Mouse (Mus musculus): ENCODE data around the gene Myo5a.
A peak's percentile ranks its signal among the peaks of the same experiment; 100 is the strongest.

Myo5a gene

DNA sequence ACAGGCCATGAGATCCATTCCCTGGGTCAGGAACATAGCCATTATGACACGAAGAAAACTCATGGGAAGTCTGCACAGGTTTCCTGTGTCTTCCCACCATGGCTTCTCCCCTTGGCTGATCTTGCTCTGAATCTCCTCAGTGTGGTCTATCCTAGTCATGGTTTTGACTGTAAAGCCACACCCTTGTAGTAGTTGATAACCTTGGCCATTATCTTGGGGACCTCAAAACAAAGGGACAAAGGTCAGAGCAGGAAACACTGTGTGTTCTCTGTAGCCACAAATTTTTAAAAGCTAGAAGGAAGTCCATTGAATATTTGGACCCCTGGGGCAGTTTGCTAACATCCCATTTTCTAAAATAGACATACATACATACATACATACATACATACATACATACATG, 177.5 kb downstream of the Myo5a start:
- no peak for DNase-seq (ENCODE audit: low spot score in 2 of 2)

DNA sequence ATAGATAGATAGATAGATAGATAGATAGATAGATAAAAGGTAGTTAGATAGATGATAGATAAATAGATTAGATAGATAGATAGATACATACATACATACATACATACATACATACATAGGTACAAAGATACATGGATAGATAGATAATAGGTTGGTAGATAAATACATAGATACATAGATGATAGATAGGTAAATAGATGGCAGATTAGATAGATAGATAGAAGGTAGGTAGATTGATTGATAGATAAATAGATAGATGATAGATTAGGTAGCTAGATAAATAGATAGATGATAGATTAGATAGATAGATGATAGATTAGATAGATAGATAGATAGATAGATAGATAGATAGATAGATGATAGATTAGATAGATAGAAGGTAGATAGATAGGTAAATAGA, 178.1 kb downstream of the Myo5a start:
- no peak for DNase-seq (ENCODE audit: low spot score in 2 of 2)

DNA sequence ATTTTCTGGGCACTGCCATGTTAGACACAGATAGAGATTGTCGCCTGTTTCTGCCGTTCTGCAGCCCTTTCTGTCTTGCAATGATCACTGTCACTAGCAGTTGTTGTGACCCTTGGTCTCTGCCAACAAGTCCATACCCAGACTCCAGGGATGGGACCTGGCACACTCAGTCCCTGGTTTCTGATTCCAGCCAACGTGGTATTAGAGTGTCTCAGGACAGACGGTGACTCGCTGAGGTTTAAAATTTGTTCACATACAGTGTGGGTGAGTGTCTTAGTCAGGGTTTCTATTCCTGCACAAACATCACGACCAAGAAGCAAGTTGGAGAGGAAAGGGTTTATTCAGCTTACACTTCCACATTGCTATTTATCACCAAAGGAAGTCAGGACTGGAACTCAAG, 182.3 kb downstream of the Myo5a start:
- DNase-seq (ENCODE audit: low spot score in 2 of 2), result peak; percentile 48 to 64

DNA sequence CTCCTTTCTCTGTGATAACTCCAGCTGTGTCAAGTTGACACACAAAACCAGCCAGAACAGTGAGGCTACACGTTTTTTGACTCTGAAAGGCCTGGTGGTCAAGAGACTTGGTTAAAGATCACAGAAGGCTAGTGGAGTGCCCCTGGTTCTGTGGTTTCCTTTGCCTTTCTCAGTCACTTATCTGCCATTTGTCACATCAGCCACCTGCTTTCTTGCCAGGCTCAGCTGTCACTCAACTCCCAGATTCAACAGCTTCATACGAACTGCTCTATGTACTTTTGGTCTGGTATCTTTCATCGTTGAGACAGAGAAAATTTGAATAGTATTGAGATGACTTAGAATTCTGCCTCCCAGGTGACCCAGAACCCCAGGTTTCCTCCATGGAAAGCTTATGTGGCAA, 183.0 kb downstream of the Myo5a start:
- peak in 1 of 2 experiments; percentile 20 for DNase-seq (ENCODE audit: low spot score in 2 of 2)

DNA sequence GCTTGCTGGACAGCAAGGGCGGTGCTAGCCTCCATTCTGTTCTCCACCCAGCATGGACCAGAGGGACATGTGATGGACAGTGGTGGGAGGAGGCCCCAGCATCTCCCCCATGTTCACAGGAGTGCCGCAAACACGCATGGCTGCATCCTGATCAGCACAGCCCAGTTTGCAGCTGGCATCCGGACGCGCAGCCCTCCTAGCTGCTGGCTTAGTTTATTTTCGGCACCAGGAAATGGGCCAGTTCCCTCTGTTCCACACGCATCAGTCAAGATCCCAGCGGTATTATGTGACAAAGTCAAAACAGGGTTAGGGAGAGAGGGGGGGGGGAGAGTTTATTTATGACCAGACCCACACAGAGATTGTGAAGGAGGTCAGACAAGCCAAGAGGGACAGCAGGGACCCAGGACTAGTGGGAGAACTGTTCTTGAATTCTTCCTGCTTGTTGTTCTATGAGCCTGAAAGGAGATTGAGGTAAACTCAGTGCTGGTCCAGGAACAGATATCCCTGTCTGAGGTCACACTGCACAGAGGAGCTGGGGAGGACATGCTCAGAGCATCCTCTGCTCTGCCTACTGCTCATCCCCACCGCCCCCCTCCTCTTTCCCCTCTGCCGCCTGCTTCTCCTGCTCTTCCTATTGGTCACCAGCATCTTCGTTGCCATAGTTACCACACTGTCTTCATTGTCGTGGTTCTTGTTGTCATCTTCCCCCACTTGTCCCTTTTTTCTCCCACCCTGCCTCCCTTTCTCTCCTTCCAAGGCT, 183.6 kb downstream of the Myo5a start:
- peak; percentile 60 to 72 for DNase-seq (ENCODE audit: low spot score in 2 of 2)

DNA sequence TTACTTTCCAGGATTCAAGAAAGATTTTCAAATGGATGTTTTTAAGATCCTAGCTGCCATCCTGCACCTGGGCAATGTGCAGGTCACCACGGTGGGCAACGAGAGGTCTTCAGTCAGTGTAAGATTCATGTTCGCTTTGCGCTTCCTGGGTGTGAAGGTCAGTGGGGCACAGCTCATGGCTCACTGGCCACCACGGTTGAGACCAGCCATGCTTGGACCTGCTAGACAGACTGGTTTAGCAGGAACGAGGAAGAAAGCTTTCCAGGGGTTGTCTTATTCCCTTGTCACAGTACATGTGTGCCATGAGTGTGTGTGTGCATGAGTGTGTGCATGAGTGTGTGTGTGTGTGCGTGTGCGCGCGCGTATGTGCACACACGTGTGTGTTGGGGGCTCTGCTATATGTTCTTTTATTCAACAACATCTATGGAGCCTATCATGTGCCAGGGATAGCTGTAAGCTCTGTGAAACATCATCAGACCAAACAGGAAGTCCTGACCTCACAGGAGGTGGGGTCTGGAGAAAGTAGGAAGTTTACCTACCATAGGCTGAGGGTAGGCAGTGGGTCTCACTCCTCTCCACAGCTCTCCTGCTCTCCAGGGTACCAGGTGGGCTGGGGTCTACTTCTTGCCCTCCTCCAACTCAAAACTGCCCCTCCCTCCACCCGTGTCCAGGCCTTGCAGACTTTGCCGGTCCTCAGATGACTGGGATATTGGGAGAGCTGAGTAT, 185.2 kb downstream of the Myo5a start:
- no peak for DNase-seq (ENCODE audit: low spot score in 2 of 2)

DNA sequence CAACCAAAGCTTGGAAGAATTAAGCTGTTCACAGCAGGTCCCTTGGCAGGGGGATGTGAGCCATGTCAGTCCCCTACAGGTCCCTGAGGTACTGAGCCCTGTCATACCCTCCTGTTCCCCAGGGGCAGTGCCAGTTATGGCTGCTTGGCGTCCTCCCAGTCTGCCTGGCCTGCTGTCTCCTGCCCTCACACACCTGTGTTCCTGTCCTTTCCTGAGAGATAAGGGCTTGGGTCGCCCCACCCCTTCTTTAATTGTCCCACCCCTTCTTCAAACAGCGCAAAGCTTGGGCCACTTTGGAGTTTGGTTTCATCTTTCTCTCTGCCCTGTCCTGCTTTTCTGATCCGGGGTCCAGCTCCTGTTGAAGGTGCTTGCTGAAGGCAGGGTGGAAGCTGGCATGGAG, 188.0 kb downstream of the Myo5a start:
- DNase-seq (ENCODE audit: low spot score in 2 of 2), result no peak

GRCm38 (mm10) chr9:75259656-75260055, 188.8 kb downstream of the Myo5a start:
- DNase-seq (ENCODE audit: low spot score in 2 of 2), result no peak

DNA sequence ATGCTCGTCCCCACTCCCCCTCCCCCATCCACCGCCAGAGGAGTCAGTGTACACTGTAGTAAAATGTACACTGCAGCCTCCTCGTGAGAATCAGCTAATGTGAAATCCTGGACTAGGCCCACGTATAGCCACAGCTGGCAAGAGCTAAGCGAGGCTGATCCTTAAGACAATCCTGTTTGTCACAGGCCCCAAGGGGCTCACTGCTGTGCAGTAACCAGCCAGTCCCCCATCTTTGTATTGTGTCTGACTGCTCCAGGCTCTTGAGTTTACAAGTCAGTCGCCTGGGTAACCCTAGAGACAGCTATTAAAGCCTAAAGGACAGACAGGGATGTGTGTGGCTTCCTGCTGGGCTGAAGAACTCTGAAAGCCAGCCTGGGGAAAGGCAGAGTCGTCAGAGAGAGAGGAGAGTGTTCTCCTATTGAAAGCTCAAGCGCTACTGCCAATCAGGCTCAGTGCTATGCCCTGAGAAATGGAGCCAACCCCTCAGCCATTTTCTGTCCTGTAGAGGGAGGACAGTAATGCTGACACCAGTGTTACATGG, 190.6 kb downstream of the Myo5a start:
- DNase-seq (ENCODE audit: low spot score in 2 of 2), result no peak

DNA sequence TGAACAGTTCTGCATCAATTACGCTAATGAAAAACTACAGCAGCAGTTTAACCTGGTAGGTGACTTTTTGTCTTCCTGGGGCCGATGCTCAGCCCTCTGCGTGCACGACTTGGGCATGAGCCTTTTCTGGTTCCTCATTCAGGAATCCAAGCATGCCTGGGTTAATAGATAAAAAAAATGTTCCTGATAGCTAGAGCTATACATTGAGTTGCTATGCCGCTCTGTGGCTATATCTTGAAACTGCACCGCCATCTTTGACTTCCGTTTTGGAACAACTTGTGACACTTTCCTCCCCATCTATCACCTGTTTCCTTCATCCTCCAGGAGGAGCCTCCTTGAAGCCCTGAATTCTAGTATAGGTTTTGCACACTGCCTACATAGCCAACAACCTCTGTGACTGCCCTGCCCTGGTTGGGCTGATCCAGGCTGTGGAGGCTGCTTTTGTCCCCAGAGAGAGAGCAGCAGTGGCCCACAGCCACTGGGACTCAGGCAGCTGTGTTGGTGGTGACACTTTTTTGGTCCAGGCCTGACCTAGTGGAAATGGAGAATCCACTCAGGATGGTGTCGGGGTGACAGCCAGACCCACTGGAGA, 191.5 kb downstream of the Myo5a start:
- DNase-seq (ENCODE audit: low spot score in 2 of 2), result peak; percentile 68 to 74

GRCm38 (mm10) chr9:75264008-75264718, 193.3 kb downstream of the Myo5a start:
- no peak for DNase-seq (ENCODE audit: low spot score in 2 of 2)

DNA sequence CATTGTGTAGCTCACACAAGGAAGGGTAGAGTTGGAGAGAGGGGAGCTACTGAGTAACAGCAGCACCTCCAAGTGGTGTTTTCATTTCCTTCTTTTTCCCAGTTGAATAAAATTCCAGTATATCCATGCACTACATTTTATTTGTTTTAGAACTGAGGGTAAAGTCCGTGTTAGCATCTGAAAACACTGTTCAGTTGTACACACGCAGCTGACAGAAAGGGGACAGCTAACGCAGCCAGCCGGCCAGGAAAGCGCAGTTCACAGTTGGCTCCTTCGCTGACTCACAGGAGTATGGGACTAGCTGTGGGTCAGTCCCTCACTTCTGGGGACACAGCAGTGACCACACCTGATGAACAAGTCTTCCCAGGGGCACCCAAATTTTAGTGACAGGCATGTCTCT, 196.3 kb downstream of the Myo5a start:
- DNase-seq (ENCODE audit: low spot score in 2 of 2), result no peak

DNA sequence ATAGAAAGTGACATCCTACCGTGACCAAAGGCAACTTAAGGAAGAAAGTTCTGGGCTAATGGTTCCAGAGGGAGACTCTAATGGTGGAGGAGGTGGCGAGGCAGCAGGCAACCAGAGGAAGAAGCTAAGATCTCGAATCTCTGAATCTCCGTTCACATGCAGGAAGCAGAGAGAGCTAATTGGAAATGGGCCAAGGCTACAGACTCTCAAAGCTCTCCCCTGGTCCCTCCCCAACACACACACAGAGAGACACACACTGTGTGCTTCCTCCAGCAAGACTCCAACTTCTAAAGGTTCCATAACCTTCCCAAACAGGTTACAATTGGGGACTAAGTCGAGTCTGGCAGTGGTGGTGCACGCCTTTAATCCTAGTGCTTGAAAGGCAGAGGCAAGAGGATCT, 199.6 kb downstream of the Myo5a start:
- DNase-seq (ENCODE audit: low spot score in 2 of 2), result no peak

DNA sequence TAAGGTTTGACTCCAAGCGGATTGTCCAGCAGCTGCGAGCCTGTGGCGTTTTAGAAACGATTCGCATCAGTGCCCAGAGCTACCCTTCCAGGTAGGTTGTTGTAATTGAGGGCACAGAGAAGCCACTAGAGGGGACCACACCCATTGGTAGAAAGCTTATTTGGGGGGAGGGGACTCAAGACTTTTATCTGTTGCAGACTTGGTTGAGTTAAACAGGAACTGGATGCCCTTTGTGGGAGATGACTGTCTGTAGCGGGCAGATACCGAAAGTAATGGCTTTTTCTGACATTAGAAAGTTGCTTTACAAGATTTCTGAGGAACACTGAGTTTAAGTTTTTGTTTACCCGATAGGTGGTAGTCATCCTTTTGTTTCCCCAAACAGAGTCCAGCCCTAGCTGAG, 200.7 kb downstream of the Myo5a start:
- DNase-seq (ENCODE audit: low spot score in 2 of 2), result no peak
